Mouse (Mus musculus) lung, adult 2 months (tissue): Measurements from ENCODE around the gene Mfrp.

Source experiments
- CTCF ChIP-seq: fragments of 200-500 bp; IDR thresholded peaks from 2 replicates; pipeline ENCODE4 v1.5.1; 2011; ENCODE audit warnings: mild to moderate bottlenecking, low read length, control low read depth; ENCODE audit not compliant: insufficient read depth
- POLR2A ChIP-seq: fragments of 200-500 bp; IDR thresholded peaks from 2 replicates; pipeline ENCODE4 v1.6.1; 2011; ENCODE audit warnings: low read depth, mild to moderate bottlenecking, control low read depth, low read length, borderline replicate concordance; ENCODE audit errors: extremely low read depth

DNA sequence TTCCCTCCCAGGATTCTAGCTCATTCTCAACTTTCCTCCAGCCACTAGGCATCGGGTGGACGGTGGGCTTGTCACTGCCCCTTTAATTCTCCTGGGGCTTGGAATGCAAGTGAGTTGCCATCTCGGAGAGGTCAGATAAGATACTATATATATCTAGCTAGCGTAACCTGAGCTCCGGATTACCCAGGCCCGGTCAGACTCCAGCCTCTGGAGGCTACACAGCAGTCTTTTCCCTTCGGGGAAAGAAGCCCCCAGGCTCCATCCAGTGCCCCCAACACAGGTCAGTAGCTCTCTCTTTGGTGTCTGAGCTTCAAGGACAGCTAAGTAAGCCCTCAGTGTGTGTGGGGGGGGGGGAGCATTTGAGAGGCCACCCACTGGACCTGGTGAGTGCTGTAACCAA, 32.3 kb upstream of the Mfrp start:
- TF ChIP-seq CTCF, result no peak
- TF ChIP-seq POLR2A, result no peak
